Mouse (Mus musculus): ENCODE results near the gene Scg3.

GRCm38 (mm10) chr9:75634226-75634625 is 49.6 kb downstream of the Scg3 start:
- TF ChIP-seq POLR2A (IDR thresholded peaks at IDR 0.05; ENCODE audit: low read depth, low read length) (no peak), CTCF (conservative IDR thresholded peaks at IDR 0.05; ENCODE audit: insufficient read depth, insufficient read length, low read depth, low read length) (no peak)
